Mouse (Mus musculus) embryo, embryonic 11.5 days (tissue): ENCODE results near the gene Dnajc6.

Experiments used
- DNase-seq: peaks from one replicate; pipeline ENCODE4 v3.0.0-alpha.2; 2012; ENCODE audit warnings: low read depth, low spot score

Gene Dnajc6

GRCm38 (mm10) chr4:101569076-101569475, 72.6 kb downstream of the Dnajc6 start:
- no peak for DNase-seq

- DNase-seq: no peak
Measured at GRCm38 (mm10) chr4:101572142-101572541, 75.7 kb downstream of the Dnajc6 start.

- no peak for DNase-seq
Measured at GRCm38 (mm10) chr4:101575307-101575706, 78.9 kb downstream of the Dnajc6 start.

GRCm38 (mm10) chr4:101578720-101579119, 82.3 kb downstream of the Dnajc6 start:
- DNase-seq: no peak

- no peak for DNase-seq
Measured at GRCm38 (mm10) chr4:101579517-101579916, 83.1 kb downstream of the Dnajc6 start.

- DNase-seq: no peak
Measured at GRCm38 (mm10) chr4:101581156-101581555, 84.7 kb downstream of the Dnajc6 start.

- DNase-seq: no peak
Measured at GRCm38 (mm10) chr4:101582882-101583281, 86.4 kb downstream of the Dnajc6 start.

GRCm38 (mm10) chr4:101584524-101585454, 88.3 kb downstream of the Dnajc6 start:
- DNase-seq: no peak

- DNase-seq: no peak
Measured at GRCm38 (mm10) chr4:101585455-101586184, 89.2 kb downstream of the Dnajc6 start.

GRCm38 (mm10) chr4:101588932-101589331, 92.5 kb downstream of the Dnajc6 start:
- no peak for DNase-seq

GRCm38 (mm10) chr4:101589771-101590170, 93.3 kb downstream of the Dnajc6 start:
- DNase-seq: no peak

GRCm38 (mm10) chr4:101591400-101591799, 95.0 kb downstream of the Dnajc6 start:
- DNase-seq: no peak

GRCm38 (mm10) chr4:101592466-101592865, 96.0 kb downstream of the Dnajc6 start:
- DNase-seq: no peak

GRCm38 (mm10) chr4:101601758-101602157, 105.3 kb downstream of the Dnajc6 start:
- no peak for DNase-seq

- DNase-seq: no peak
Measured at GRCm38 (mm10) chr4:101603635-101604034, 107.2 kb downstream of the Dnajc6 start.

- DNase-seq: no peak
Measured at GRCm38 (mm10) chr4:101616520-101616919, 120.1 kb downstream of the Dnajc6 start.

GRCm38 (mm10) chr4:101617742-101618141, 121.3 kb downstream of the Dnajc6 start:
- DNase-seq: no peak

- no peak for DNase-seq
Measured at GRCm38 (mm10) chr4:101620206-101620605, 123.8 kb downstream of the Dnajc6 start.

- DNase-seq: no peak
Measured at GRCm38 (mm10) chr4:101621241-101621640, 124.8 kb downstream of the Dnajc6 start.

GRCm38 (mm10) chr4:101625278-101625677, 128.8 kb downstream of the Dnajc6 start:
- DNase-seq: no peak

GRCm38 (mm10) chr4:101635596-101635995, 139.1 kb downstream of the Dnajc6 start:
- no peak for DNase-seq

- DNase-seq: no peak
Measured at GRCm38 (mm10) chr4:101637472-101637871, 141.0 kb downstream of the Dnajc6 start.

GRCm38 (mm10) chr4:101640631-101641030, 144.2 kb downstream of the Dnajc6 start:
- no peak for DNase-seq
